Mouse (Mus musculus): ENCODE measurements around the gene Xpr1.

- TF ChIP-seq CTCF (IDR thresholded peaks at IDR 0.05; ENCODE audit: low read depth, low read length) (no peak), GATA1 (IDR thresholded peaks at IDR 0.05; ENCODE audit: borderline replicate concordance, low read length) (no peak)
Measured at GRCm38 (mm10) chr1:155447277-155447676, 30.1 kb upstream of the Xpr1 start.
